Mouse (Mus musculus) spleen, adult 2 months (tissue): ENCODE data around the gene Metap1d. TPM values are rescaled to one million over a fixed set of nuclear protein-coding genes. Genes with fewer than 3 reads are reported as not detected.

Source experiments
- DNase-seq, 2 experiments: peaks; one replicate each; pipeline versions ENCODE4 v3.0.0 to v3.0.0-alpha.2; 2012 to 2021; ENCODE audit warnings: low spot score in 2 of 2, low read depth in 1 of 2
- H3K27ac ChIP-seq: fragments of 200-500 bp; 2 replicates; pipeline ENCODE4 v1.5.1; 2012; ENCODE audit warnings: low read length, inconsistent platforms; ENCODE audit not compliant: insufficient read depth
- H3K27me3 ChIP-seq: fragments of 200-500 bp; 2 replicates; pipeline ENCODE4 v1.6.1; 2012; ENCODE audit warnings: mild to moderate bottlenecking, moderate library complexity, low read length, inconsistent platforms; ENCODE audit not compliant: control insufficient read depth, insufficient read depth
- H3K36me3 ChIP-seq: fragments of 200-500 bp; 2 replicates; pipeline ENCODE4 v1.6.1; 2012; ENCODE audit warnings: mild to moderate bottlenecking, low read length, inconsistent platforms; ENCODE audit not compliant: control insufficient read depth, insufficient read depth
- H3K4me1 ChIP-seq: fragments of 200-500 bp; 2 replicates; pipeline ENCODE4 v1.6.1; 2011; ENCODE audit warnings: inconsistent platforms; ENCODE audit not compliant: control insufficient read depth, insufficient read depth, insufficient read length
- H3K4me3 ChIP-seq: fragments of 200-500 bp; 2 replicates; pipeline ENCODE4 v1.5.1; 2011; ENCODE audit warnings: mild to moderate bottlenecking, inconsistent platforms; ENCODE audit not compliant: insufficient read depth, insufficient read length; ENCODE audit errors: extremely low read depth
- CTCF ChIP-seq: fragments of 200-500 bp; IDR thresholded peaks from 2 replicates; pipeline ENCODE4 v1.5.1; 2011; ENCODE audit warnings: mild to moderate bottlenecking, inconsistent platforms; ENCODE audit not compliant: insufficient read depth, insufficient read length, insufficient replicate concordance; ENCODE audit errors: extremely low read depth
- POLR2A ChIP-seq: fragments of 200-500 bp; IDR thresholded peaks from 2 replicates; pipeline ENCODE4 v1.6.1; 2011; ENCODE audit warnings: low read depth, low read length, inconsistent platforms
- WGBS: fragments of 180-500 bp; shearing (Covaris S2); methylation state at CpG from one replicate; pipeline ENCODE4 v1.1.7; 2018; 5-methylcytosine and 5-hydroxymethylcytosine counted together
- polyA plus RNA-seq: library from polyadenylated mRNA; depleted of rRNA; stranded (reverse); fragments of >200 nt; gene quantifications from 2 replicates; pipeline ENCODE4 v1.2.3, GENCODE M21; 2012

The Metap1d gene
- polyA plus RNA-seq, 1 experiment, result 10.5 TPM

- DNase-seq, result no peak
- 4% methylated on average over 20 of the region's 20 CpGs for WGBS
- no peaks in the 10 kb centered on the region for H3K36me3 ChIP-seq
- TF ChIP-seq POLR2A (no peak), CTCF (no peak)
- H3K27ac ChIP-seq, result no peak overlapping the region
- H3K27me3 ChIP-seq, result peaks cover 56% of the 10 kb centered on the region
- no peak overlapping the region for H3K4me3 ChIP-seq
- peaks cover 6% of the 10 kb centered on the region for H3K4me1 ChIP-seq
Observed at GRCm38 (mm10) chr2:71534242-71535052, 81.4 kb downstream of the Metap1d start.

GRCm38 (mm10) chr2:71540611-71541417, 87.7 kb downstream of the Metap1d start:
- no peak for DNase-seq
- Histone ChIP-seq H3K36me3 (no peaks in the 10 kb centered on the region), H3K27me3 (peaks cover 64% of the 10 kb centered on the region), H3K27ac (no peak overlapping the region), H3K4me3 (no peak overlapping the region), H3K4me1 (peaks cover 12% of the 10 kb centered on the region)
- TF ChIP-seq CTCF (no peak), POLR2A (no peak)
- 3% methylated on average over 46 of the region's 48 CpGs for WGBS

GRCm38 (mm10) chr2:71541418-71542226, 88.5 kb downstream of the Metap1d start:
- no peak for TF ChIP-seq CTCF
- TF ChIP-seq POLR2A, result no peak
- peaks cover 66% of the 10 kb centered on the region for H3K27me3 ChIP-seq
- H3K4me1 ChIP-seq, result peaks cover 20% of the 10 kb centered on the region
- 7% methylated on average over 37 of the region's 37 CpGs for WGBS
- no peak overlapping the region for H3K4me3 ChIP-seq
- no peak for DNase-seq
- H3K27ac ChIP-seq, result no peak overlapping the region
- H3K36me3 ChIP-seq, result no peaks in the 10 kb centered on the region

GRCm38 (mm10) chr2:71542227-71542815, 89.2 kb downstream of the Metap1d start:
- H3K36me3 ChIP-seq, result no peaks in the 10 kb centered on the region
- 9% methylated on average over 11 of the region's 11 CpGs for WGBS
- TF ChIP-seq CTCF, result no peak
- TF ChIP-seq POLR2A, result no peak
- no peak for DNase-seq
- H3K4me3 ChIP-seq, result no peak overlapping the region
- H3K27me3 ChIP-seq, result peaks cover 64% of the 10 kb centered on the region
- no peak overlapping the region for H3K27ac ChIP-seq
- peaks cover 22% of the 10 kb centered on the region for H3K4me1 ChIP-seq

GRCm38 (mm10) chr2:71542816-71543301, 89.8 kb downstream of the Metap1d start:
- H3K4me1 ChIP-seq, result peaks cover 22% of the 10 kb centered on the region
- WGBS, result 3% methylated on average over 29 of the region's 30 CpGs
- no peak overlapping the region; the same call in 1 of the 2 replicates for H3K4me3 ChIP-seq
- H3K36me3 ChIP-seq, result no peaks in the 10 kb centered on the region
- peaks cover 62% of the 10 kb centered on the region for H3K27me3 ChIP-seq
- H3K27ac ChIP-seq, result no peak overlapping the region
- TF ChIP-seq CTCF (no peak), POLR2A (no peak)
- no peak for DNase-seq

GRCm38 (mm10) chr2:71543531-71543930, 90.5 kb downstream of the Metap1d start:
- Histone ChIP-seq H3K27me3 (peaks cover 60% of the 10 kb centered on the region), H3K36me3 (no peaks in the 10 kb centered on the region), H3K4me1 (peaks cover 22% of the 10 kb centered on the region), H3K4me3 (no peak overlapping the region), H3K27ac (no peak overlapping the region)
- no peak for DNase-seq
- WGBS, result 10% methylated on average over 9 of the region's 9 CpGs
- TF ChIP-seq POLR2A (no peak), CTCF (no peak)
